In genomic region chr11:106329128-106329527, GRCm38 (mm10) we compare ENCODE assay signal across 18 mouse cellular contexts. TPM values are rescaled to one million over a fixed set of nuclear protein-coding genes. Genes with fewer than 3 reads are reported as not detected.
A peak's percentile ranks its signal among the peaks of the same experiment; 100 is the strongest.
DNase-seq lines count a peak whose midpoint lies in the region; ATAC-seq lines count a peak whose summit lies in the region.
"Had no signal": no experiment of that assay in that cellular context is flagged by ENCODE, and none has a peak within 500 bp of the region (broad histone marks: within the 10 kb centered on the region; RNA-seq: fewer than 3 reads in every experiment).

No protein-coding gene starts in this region.

- no peak overlapping the region for H3K4me3 ChIP-seq in heart, embryonic 16.5 days (ENCODE audit: low read length)
- H3K4me3 ChIP-seq: embryonic facial prominence, embryonic 15.5 days; forebrain, embryonic 10.5 days had no signal

- no peaks in the 10 kb centered on the region for H3K36me3 ChIP-seq in heart, embryonic 16.5 days (ENCODE audit: control insufficient read depth, insufficient read depth)
- no peaks in the 10 kb centered on the region for H3K36me3 ChIP-seq in splenic B cell, adult 2 months (ENCODE audit: control insufficient read depth, insufficient read depth, low read length, poor library complexity, severe bottlenecking)
- H3K36me3 ChIP-seq: embryonic facial prominence, embryonic 15.5 days; forebrain, embryonic 10.5 days had no signal

- peaks cover 25% of the 10 kb centered on the region for H3K4me1 ChIP-seq in heart, embryonic 16.5 days (ENCODE audit: control insufficient read depth, insufficient read depth, low read length)

- peak; percentile 95 for DNase-seq in heart, adult 11 months
- no peak for DNase-seq in heart, postnatal 36 days
- DNase-seq in lung, postnatal 36 days: peak; percentile 40
- DNase-seq in lung, postnatal 25 days (ENCODE audit: low spot score): no peak
- peak; percentile 35 for DNase-seq in splenic B cell, adult 2 months (ENCODE audit: low read depth, low spot score)
- no peak for DNase-seq in T-cell, adult 2 months (ENCODE audit: low spot score)
- no peak for DNase-seq in frontal cortex, postnatal 36 days (ENCODE audit: low spot score in 2 of 2)
- DNase-seq: kidney, adult 11 months; lung, adult 2 months had no signal

- no peaks in the 10 kb centered on the region for H3K9me3 ChIP-seq in heart, embryonic 16.5 days (replicated peaks; ENCODE audit: control insufficient read depth, low read length)
- H3K9me3 ChIP-seq: embryonic facial prominence, embryonic 15.5 days; forebrain, embryonic 10.5 days had no signal

- peak overlapping the region; percentile 12; the same call in 1 of the 2 replicates for H3K9ac ChIP-seq in heart, embryonic 16.5 days (ENCODE audit: low read length)
- H3K9ac ChIP-seq: embryonic facial prominence, embryonic 15.5 days; hindbrain, embryonic 14.5 days had no signal

- H3K4me2 ChIP-seq in heart, embryonic 16.5 days (ENCODE audit: low read depth, low read length): peak overlapping the region; percentile 28
- H3K4me2 ChIP-seq: embryonic facial prominence, embryonic 15.5 days; hindbrain, embryonic 14.5 days had no signal

- peak overlapping the region; percentile 87 for H3K27ac ChIP-seq in heart, embryonic 16.5 days (ENCODE audit: low read length)
- H3K27ac ChIP-seq: embryonic facial prominence, embryonic 15.5 days; forebrain, embryonic 10.5 days; hindbrain, embryonic 14.5 days had no signal

- intact Hi-C loops in heart, postnatal 36 days (cut with DNase I): loop anchor here (2.0 kb wide), 1 partner anchor 64 kb away; no protein-coding TSS in a partner anchor

- H3K27me3 ChIP-seq in heart, embryonic 16.5 days (ENCODE audit: control insufficient read depth, insufficient read depth, low read length): no peaks in the 10 kb centered on the region
- no peaks in the 10 kb centered on the region for H3K27me3 ChIP-seq in splenic B cell, adult 2 months (ENCODE audit: control insufficient read depth, insufficient read depth, low read length, poor library complexity, severe bottlenecking)
- H3K27me3 ChIP-seq: embryonic facial prominence, embryonic 15.5 days had no signal

- peak; percentile 76 for ATAC-seq in heart, embryonic 16.5 days (replicated peaks; ENCODE audit: extremely low read depth, insufficient read depth, low FRiP score)

- WGBS in heart, embryonic 16.5 days: 14% methylated on average over 6 of the region's 6 CpGs

RNA-seq across cellular contexts. Expression of gene Cd79b, which starts 14.6 kb away (rescaled TPM):
- 1 to 10 TPM; 1.9 to 3.0 TPM for total RNA-seq in heart, postnatal 36 days (2021)
- polyA plus RNA-seq in heart, embryonic 16.5 days (2015; fragmentation: Nextera tagmentation; extraction: Ambion mirVana): 3.5 and 3.6 TPM in 2 replicates

RNA-seq across cellular contexts. Expression of gene Scn4a, which starts 24.0 kb away (rescaled TPM):
- total RNA-seq in heart, postnatal 36 days (2021): 10 to 100 TPM; 14.7 to 19.0 TPM
- 0.09 and 0.36 TPM in 2 replicates for polyA plus RNA-seq in heart, embryonic 16.5 days (2015; fragmentation: Nextera tagmentation; extraction: Ambion mirVana)
- total RNA-seq: midbrain, postnatal 0 days had no signal
- polyA plus RNA-seq: forebrain, embryonic 10.5 days; hindbrain, embryonic 14.5 days had no signal

RNA-seq across cellular contexts. Expression of gene Gh, which starts 27.5 kb away (rescaled TPM):
- not detected for total RNA-seq in heart, postnatal 36 days (2021)
- polyA plus RNA-seq in heart, embryonic 16.5 days (2015; fragmentation: Nextera tagmentation; extraction: Ambion mirVana): not detected in 2 replicates
- total RNA-seq: gastrocnemius, postnatal 25 days had no signal
- polyA plus RNA-seq: embryonic facial prominence, embryonic 15.5 days; forebrain, embryonic 10.5 days; hindbrain, embryonic 14.5 days; limb, embryonic 14.5 days; midbrain, postnatal 0 days; neural tube, embryonic 11.5 days; stomach, embryonic 16.5 days had no signal

RNA-seq across cellular contexts. Expression of gene Prr29, which starts 36.1 kb away (rescaled TPM):
- total RNA-seq in heart, postnatal 36 days (2021): under 1 TPM; 0.81 to 0.92 TPM
- 1.00 and 1.0 TPM in 2 replicates for polyA plus RNA-seq in heart, embryonic 16.5 days (2015; fragmentation: Nextera tagmentation; extraction: Ambion mirVana)
- polyA plus RNA-seq: forebrain, embryonic 10.5 days; hindbrain, embryonic 14.5 days; midbrain, postnatal 0 days; neural tube, embryonic 11.5 days had no signal

RNA-seq across cellular contexts. Expression of gene Tcam1, which starts 52.7 kb away (rescaled TPM):
- not detected for total RNA-seq in heart, postnatal 36 days (2021)
- 0.05 and 0.07 TPM in 2 replicates for polyA plus RNA-seq in heart, embryonic 16.5 days (2015; fragmentation: Nextera tagmentation; extraction: Ambion mirVana)

Comparison
In these comparisons a context has a peak if more than half of its experiments do, and no peak if none do; other contexts are left out.
1. DNase-seq: peak in heart, adult 11 months (single experiment), lung, postnatal 36 days (single experiment) and splenic B cell, adult 2 months (single experiment); none in heart, postnatal 36 days (0 of 2), lung, postnatal 25 days (single experiment), T-cell, adult 2 months (single experiment) and frontal cortex, postnatal 36 days (0 of 2).